Mouse (Mus musculus) thymus, adult 2 months (tissue): ENCODE data around the gene U2af1l4.

Experiments used
- CTCF ChIP-seq: fragments of 200-500 bp; IDR thresholded peaks from 2 replicates; pipeline ENCODE4 v1.5.1; 2012; ENCODE audit warnings: mild to moderate bottlenecking, control low read depth, low read length, moderate library complexity, borderline replicate concordance; ENCODE audit not compliant: control insufficient read depth, poor library complexity, insufficient read depth; ENCODE audit errors: extremely low read depth
- POLR2A ChIP-seq: fragments of 200-500 bp; IDR thresholded peaks from 2 replicates; pipeline ENCODE4 v1.6.1; 2012; ENCODE audit warnings: mild to moderate bottlenecking, low read length, control low read depth, moderate library complexity; ENCODE audit not compliant: control insufficient read depth, poor library complexity, insufficient read depth; ENCODE audit errors: extremely low read depth

DNA sequence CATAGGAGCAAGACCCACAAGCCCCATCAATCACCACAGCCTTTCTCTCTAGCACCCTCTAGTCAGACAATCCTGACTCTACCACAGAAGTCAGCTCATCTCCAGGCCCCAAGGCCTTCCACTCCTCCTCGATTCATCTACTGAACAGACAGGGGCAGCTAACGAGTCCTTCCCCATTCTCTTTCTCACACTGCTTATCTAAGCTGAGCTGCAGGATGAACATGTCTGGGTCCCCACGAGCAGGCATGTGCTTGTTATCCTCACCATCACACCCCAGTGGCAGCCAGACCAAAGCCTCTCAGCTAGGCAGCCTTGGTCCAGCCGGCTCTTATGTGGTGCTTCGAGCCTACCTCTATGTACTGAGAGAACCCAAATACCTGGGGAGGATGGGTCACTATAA lies 9.3 kb downstream of the U2af1l4 start:
- TF ChIP-seq CTCF, result no peak
- no peak for TF ChIP-seq POLR2A
